Mouse (Mus musculus): ENCODE data around the gene Rnf38.

The Rnf38 gene

DNA sequence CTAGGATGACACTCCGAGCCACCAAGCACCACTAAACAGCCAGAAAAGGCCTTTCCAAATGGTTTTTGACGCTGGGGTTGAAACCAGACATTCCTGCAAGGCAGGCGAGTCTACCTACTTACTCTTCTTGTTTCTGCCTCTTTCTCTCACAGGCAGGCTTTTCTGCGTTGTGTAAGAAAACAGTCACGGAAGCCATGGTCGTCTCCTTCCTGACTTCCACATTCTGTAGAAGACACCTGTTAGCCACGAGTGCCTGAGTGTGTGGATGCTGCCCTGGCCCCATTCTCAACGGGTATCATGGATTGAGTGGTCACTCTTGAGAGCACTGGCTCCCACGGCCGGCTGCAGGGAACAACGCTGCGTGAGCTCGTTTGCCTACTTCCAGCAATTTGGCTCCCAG, 118.5 kb downstream of the Rnf38 start:
- DNase-seq = no peak

DNA sequence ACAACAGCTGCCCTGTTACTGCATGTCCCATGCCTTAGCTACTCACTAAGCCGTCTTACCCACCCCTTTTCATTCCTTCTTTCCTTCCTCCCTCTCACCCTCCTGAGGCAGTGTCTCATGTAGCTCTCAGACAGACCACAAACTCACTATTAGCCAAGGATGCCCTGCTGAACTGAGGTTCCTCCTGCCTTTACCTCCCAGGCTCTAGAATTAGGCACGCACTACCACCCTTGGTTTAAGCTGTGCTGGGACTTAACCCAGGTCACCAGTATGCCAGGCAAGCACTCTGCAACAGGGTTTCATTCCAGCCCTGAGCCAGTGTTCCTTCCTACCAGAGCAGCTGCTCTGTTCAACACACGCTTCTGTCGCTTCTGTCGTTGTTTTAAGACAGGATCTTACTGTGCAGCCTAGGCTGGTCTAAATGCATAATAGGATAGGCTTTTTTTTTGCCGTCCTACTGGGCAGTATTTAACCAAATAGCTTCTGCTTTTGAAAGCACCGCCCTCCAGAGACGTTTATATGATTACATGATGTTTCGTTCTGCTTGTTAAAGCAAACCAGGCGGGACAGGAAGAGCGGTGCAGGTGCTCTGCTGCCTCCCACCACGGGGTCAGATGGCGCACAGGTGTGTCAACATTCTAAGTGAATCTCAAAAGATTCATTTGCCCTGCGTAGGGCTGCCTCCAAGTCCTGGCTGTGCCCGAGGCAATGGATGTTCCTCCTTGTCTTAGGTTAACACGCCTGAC, 120.0 kb downstream of the Rnf38 start:
- peak in 1 of 2 experiments; percentile 20 for DNase-seq

DNA sequence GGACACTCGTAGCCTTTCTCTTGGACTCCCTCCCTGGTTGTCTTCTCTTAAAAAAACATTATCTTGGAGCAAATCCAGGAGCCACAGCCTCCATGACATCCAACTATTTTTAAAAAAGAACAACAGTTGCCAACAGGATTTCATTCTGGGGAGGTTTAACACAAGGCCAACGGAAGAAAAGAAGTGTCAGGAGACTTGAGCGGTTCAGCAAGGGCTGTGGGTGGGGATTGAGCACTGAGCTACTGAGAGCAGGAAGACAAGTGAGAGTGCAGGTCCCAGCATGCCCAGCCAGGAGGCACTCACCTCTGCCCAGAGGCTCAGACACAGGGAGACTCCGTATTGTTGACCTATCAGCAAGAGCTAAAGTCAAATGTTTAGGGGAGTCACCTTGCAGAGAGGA, 120.8 kb downstream of the Rnf38 start:
- peak; percentile 21 to 46 for DNase-seq

DNA sequence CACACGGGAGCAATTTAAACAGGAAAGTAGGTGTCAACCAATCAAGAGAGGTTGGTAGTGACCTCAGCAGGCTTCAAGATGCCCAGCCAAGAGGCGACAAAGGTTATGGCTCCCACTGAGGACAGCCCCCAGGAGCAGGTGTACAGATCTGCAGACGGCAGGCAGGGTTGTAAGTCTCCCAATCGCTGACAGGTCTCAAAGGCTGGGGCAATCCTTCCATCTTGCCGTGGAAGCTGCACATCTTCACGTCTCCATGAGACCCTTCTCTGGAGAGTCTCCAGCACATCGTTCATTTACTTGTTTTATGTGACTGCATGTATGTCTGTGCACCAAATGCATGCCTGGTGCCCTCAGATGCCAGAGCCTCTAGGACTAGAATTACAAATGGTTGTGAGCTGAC, 122.8 kb downstream of the Rnf38 start:
- DNase-seq = no peak

DNA sequence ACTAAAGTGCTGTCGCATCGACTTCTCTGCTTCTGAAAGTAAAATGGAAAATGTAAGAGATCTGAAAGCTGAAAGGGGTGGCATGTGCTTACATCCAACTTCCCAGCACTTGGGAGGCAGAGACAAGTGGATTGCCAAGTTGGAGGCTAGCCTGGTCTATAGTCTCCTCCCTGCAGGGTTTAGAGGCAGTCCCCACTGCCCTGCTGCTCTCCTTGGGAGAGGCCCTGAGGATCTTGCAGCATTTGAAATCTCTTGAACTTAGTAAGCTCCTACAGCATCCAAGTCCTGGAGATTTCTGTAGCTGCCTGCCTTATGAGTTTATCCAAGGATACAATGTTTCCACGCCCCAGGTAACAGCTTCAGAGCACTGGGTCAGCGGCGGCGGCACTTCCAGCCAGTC, 125.3 kb downstream of the Rnf38 start:
- DNase-seq = no peak

DNA sequence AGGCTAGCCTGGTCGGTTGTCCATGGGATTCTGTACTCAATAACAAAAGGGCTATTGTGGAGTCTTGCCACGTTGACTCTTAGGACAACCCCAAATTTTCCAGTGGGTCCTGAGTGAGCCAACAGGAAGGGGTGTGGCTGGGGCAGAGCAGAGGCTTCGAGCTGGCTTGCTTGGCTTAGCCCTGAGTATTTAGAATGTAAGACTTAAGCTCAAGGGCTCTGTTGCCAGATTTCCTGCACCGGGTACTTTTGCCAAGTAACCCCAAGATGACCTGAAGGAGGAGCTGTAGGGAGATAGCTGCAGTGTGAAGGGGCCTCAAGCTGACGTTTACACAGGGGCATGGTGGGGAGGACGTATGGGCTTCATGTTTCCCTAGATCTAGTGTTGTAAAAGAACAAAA, 126.2 kb downstream of the Rnf38 start:
- peak in 1 of 2 experiments; percentile 39 for DNase-seq

DNA sequence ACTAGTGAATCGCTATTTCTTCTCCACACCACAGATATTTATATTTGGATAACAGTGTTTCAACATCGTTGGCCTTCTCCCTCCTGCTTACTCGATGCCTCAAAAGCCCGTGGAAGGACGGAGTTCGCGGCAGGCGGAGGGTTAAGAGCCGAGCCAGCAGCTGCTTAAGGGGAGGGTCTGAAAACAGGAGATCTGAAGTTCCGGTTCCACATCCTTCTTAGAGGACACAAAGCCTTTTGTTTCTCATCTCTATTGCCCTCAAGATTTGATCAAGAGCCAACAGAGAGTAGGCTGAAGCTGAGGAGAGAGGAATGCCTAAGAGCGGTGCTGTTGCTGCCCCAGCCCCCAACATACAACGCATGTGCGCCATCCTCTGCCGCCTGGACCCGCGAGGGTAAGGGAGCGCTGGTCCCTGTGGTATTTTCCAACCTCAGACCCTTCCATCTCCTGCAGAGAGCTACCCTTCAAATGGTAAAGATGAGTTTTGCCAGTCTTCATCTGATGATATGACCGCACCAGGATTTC, 127.2 kb downstream of the Rnf38 start:
- peak in 1 of 2 experiments; percentile 43 for DNase-seq

DNA sequence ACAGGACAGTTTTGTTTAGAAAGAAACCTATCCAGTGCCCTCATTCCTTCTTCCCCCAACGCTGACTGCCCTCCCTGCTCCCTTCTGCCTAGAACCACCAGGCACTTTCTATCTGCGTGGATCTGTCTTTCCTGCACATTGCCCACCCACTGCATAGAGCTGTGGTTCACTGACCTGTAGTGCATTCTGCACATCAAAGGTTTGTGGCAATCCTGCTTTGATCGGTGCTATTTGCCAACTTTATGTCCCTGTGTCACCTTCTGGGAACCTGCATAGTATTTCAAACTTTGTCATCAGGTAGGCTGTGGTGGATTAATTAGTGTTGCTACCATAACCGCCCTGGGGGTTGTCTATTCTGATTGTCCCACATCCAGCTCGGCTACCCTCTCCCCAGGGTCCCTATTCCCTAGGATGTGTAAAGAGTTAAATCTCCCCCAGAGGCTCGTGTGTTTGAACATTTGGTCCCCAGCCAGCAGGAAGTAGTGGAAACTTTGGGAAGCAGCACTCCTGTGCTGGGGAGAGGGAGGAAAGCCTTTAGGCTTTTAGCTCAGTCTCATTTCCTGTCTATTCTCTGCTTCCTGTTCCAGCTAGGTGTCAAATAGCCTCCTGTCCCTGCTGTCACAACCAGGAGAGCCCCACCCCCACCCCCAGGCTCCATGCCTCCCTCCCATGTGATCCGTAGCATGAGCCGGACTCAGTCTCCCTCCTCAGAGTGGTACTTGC, 129.2 kb downstream of the Rnf38 start:
- peak; percentile 29 to 45 for DNase-seq

DNA sequence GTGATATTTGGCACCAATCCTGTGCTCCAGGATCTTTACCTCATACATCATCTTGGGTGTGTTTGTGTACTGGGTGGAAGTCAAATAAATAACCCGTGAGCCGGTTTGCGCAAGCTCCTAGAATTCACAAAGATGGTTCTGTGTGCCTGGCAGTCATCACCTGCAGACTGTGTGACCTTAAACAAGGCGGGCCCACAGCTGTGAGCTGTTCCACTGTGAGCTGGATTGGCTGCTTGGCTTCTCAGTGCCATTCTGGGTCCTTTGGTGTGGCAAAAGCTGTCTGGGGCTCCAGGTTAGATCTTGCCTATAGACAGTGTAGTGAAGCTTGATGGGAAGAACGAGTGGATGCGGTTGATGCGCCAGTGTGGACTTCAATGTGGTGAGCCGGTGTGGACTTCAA, 130.0 kb downstream of the Rnf38 start:
- no peak for DNase-seq

DNA sequence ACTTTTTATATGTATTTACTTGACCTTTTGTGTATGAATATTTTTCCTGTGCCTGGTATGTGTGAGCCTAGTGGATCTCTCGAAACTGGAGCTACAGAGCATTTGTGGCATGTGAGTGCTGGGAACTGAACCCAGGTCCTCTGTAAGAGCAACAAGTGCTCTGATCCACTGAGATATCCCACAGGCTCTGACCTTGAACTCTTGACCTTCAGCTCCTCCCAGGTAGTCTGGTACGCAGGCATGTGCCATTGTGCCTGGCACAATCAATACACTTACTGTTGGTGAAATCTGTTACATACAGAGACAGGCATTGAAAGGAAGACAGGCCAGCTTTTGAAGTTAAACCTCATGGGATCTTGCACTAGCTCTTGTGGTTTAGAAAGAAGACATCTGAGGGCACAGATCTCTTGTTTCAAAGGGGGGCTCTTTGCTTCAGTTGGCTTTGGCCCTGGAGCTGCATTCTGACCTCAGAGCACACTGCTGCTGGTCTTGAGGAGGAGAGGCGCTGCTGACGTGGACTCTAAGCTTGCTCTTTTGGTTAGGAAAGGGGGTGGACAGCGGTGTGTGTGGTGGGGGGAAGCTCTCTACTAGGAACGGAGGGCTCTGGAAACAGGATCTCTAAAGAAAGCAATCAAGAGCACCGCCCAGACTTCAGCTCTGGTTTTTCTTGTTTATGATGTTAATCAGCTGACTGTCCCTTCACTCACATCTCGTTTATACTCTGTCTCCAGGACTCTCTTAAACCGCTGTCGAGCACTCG, 135.8 kb downstream of the Rnf38 start:
- no peak for DNase-seq

DNA sequence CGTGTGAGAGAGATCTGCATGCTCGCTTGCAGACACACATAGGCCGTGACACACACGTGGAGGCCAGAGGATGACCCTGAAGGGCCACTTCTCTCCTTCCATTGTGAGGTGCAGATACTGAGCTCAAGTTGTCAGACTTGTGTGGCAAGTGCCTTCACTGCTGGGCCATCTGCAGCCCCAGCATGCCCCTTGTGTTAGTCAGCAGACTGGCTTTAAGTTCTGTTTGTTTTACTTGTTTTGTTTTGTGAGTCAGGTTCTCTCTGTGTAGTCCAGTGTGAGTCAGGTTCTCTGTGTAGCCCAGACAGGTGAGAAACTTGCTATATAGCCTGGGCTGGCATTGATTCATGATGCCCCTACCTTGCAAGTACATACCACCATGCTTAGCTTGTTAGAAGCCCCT, 139.1 kb downstream of the Rnf38 start:
- no peak for DNase-seq

DNA sequence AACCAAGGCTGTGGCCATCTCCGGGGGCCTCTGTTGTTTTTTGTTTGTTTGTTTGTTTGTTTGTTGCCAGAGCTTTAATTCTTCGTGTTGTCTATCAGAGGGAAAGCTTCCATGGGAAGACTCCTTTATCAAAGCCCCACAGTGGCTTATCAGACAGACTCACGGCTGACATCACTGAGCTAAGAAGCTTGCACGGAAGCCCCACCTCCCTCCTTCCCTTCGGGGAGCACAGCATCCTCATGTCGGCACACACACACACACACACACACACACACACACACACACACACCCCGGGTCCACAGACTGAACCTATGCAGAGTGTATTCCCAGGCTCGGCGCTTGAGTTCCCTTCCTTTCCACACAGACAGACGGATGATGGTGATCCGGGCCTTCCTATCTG, 141.2 kb downstream of the Rnf38 start:
- DNase-seq = no peak

DNA sequence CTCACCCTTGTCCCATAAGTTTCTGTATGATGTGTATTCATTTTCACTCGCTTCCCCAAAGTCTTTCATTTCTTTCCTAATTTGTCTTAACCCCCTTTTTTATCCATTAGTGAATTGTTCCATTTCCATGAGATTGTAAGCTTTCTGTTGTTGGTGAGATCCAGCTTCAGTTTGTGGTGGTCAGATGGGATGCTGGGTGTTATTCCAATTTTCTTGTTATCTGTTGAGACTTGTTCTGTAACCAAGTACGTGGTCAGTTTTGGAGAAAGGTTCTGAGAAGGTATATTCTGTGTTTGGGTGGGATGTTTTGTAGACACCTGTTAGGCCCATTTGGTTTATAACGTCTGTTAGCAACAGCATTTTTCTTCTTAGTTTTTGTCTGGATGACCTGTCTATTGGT, 148.0 kb downstream of the Rnf38 start:
- no peak for DNase-seq

DNA sequence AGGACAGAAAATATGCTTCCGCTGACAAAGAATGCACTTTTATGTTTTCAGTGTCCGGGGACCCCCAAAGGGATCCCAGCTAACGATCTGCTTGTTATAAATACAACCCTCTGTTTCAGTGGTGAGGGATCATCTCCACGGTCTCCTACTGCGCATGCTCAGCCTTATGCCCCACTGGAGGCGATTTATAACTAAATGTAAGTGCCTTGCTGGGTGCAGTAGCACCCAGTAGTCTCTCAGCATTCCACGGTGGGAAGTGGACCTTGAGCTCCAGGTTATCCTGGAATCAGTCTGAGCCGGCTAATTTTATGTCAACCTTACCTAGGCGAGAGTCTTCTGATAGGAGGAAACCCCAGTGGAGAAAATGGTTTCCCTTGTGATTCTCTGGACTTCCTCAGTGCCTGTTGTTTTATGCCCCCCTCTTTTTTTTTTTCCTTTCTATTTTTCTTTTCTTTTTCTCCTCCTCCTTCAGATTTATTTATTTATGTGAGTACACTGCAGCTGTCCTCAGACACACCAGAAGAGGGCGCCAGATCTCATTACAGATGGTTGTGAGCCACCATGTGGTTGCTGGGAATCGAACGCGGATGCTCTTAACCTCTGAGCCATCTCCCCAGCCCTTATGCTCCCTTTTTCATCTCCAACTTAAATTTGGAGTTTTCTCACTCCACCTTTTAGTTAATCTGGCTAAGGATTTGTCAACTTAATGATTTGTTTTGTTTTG, 148.8 kb downstream of the Rnf38 start:
- DNase-seq = no peak

DNA sequence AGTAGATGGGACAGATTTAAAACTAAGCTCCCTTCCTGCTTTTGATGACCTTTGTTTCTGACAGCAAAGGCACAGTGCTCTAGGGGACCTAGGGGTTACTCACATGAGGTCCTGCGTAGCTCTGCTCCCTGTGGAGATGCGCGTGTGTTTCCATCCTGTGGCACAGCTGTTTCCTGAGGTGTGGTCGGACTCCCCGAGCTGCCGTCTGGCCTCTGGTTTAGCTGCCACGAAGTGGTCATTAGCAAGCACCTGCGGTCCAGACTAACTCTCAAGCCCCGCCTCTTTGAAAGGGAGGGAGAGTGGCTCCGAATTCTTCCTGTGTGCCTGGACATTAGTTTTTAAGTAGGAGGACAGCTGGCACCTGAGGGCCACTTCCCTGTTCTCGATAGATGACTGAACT, 149.6 kb downstream of the Rnf38 start, which contains the start of gene Gne:
Gne (minus strand) TSS at position 233 of the 400 bp plus-strand sequence.
- peak; percentile 36 to 56 for DNase-seq

DNA sequence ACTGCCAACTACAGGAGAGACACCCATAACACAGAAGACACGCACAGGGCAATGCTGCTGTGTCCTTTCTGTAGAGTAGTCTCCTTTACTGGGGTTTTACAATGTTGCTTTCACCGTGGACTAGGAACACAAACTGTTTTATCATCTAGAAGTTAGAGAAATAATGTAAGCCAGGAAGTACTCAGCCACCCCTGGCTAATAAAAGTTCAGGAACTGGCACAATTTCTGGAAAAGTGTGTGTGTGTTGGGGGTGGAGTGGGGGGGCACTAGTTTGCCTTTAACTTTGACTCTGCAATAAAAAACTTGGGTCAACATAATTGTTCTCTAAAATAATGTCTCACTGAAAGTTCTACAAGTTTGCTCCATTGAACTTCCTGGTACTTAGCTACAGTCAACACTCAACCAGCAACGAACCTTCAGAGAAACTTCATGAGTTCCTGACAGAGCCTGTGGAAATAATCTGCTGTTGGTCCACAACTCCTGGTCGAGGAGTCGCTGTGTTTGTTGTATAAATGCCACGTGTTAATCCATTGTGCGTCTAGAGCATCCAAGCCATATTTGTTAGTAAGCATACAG, 155.1 kb downstream of the Rnf38 start:
- no peak for DNase-seq

Measured in kidney, postnatal 4 days (tissue).